Mouse (Mus musculus) frontal cortex, adult (tissue): ENCODE measurements around the gene Syngr1.

ENCODE experiments used
- ATAC-seq: cut with Nextera tagmentation; 2 replicates; pipeline ENCODE4 v1.9.2; 2017; ENCODE audit warnings: mild to moderate bottlenecking, moderate library complexity, mixed read lengths; ENCODE audit not compliant: low TSS enrichment

Gene Syngr1

DNA sequence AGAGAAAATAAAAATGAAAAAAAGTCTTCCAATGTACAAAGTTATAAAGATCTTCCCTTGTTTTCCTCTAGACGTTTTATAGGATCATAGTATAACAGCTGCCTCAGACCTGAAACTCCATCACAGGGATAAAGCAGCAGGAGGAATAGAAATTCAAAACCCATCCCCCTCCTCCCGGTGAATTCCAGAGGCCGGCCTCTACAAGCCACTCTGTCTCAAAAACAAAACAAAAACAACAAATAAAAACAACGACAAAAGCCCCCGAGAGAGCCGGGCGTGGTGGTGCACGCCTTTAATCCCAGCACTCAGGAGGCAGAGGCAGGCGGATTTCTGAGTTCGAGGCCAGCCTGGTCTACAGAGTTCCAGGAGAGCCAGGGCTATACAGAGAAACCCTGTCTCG is 979 bp upstream of the Syngr1 start:
- ATAC-seq: no peak

DNA sequence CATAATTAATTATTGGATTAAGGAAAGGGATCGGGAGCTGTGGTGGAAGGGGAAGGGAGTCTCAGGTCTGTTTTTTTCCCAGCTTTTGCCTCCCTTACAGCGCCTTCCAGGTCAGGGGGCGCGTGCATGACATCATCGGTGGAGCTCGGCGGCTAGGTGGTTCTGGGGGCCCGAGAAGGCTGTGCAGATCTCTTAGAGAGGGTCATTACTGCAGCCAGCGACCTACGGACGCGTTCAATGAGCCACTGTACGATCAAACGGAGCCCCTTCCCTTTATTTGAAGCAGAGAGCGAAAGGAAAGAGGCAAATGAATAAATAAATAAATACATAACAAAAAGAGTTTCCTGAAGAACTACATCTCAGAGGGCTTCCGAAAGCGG is 403 bp upstream of the Syngr1 start:
- no peak for ATAC-seq

DNA sequence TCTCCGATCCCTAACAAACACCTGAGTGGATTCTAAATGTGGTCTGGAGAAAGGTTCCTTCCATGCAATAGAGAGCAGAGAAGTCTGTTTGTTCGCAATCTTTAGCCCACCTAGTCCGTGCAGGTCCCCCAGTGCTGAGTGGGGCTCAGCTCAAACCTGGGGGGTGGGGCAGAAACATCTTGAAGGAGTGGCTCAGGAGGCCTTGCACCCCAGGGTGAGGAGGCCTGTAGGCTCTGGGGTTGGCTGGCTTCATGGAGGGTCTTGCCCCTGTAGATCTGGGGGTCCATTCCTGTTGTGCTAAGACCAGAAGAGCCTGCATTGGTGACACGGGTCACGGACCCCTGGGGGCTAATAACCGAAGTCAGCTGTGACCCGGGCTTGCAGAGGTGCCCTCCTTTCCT is 907 bp downstream of the Syngr1 start:
- 0 out of 2 replicates have a peak, but pooled peaks have one; percentile 8 for ATAC-seq

DNA sequence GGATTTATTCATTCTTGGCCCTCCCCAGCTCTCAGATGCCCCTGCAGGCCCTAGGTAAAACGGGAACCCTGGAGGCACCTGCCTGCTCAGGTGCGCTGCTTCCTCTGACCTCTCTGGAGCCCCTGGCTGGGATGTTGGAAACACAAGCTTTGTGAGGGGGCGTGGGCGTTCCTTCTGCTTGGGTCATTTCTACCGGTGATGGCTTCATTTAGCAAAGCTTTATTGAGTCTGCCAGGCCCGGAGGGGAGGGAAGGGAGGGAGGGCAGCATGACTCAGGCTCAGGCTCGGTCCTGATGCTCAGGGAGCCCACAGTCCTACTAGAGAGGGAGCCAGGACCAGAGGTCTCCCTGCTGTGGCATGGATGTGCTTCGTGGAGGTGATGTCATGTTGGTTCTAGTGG is 1.5 kb downstream of the Syngr1 start:
- ATAC-seq: peak; percentile 46

DNA sequence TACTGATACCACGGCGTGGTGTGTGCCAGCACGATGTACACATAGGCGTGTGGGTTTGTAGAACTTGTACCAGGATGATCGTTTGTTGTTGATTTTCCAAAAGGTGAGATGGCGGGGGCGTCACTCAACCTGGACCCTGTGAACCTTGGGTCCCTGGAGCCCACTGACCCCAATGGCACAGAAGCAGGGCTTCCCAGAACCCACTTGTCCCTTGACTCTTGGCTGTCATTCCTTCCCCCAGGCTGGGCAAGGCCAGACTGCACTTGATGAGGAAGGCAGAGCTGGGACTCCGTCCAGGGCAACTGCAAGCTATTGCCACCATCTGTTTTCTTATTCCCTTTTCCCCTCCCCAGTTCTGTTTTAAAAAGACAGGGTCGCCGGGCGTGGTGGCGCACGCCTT is 3.1 kb downstream of the Syngr1 start:
- ATAC-seq: no peak

DNA sequence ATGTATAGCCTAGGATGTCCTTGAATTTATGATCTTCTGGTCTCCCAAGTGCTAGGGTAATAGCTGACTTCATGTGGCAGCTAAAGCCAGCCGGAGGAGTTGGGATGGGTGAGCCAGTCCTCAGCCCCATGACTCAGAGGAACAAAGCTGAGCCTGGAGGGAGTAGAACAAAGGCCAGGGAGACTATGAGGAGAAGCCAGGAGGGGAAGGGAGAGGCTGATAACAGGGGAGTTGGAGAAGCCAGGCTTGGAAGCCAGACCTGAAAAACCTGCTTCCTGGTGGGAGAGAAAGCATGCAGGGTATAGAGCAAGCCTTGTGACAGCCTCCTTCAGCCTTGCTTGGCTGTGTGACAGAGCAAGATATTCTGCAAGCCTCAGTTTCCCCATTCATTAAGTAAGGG is 4.5 kb downstream of the Syngr1 start:
- no peak for ATAC-seq

DNA sequence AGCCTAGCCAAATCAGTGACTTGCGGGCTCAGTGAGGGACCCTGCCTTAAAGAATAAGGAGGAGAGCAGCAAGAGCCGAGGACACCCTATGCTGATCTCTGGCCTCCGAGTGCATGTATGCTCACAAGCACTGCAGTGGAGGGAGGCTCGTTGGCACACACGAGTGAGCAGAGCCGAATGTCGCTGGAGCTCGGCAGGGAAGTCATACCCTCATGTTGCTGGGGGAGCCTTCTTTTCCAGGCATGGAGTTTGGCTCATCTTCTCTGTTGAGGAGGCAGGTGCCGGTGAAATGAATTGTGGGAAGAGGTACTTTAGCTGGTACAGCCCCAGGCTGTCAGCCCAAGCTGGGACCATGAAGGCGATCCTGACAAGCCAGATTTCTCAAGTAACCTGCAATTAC is 5.3 kb downstream of the Syngr1 start:
- ATAC-seq: no peak

DNA sequence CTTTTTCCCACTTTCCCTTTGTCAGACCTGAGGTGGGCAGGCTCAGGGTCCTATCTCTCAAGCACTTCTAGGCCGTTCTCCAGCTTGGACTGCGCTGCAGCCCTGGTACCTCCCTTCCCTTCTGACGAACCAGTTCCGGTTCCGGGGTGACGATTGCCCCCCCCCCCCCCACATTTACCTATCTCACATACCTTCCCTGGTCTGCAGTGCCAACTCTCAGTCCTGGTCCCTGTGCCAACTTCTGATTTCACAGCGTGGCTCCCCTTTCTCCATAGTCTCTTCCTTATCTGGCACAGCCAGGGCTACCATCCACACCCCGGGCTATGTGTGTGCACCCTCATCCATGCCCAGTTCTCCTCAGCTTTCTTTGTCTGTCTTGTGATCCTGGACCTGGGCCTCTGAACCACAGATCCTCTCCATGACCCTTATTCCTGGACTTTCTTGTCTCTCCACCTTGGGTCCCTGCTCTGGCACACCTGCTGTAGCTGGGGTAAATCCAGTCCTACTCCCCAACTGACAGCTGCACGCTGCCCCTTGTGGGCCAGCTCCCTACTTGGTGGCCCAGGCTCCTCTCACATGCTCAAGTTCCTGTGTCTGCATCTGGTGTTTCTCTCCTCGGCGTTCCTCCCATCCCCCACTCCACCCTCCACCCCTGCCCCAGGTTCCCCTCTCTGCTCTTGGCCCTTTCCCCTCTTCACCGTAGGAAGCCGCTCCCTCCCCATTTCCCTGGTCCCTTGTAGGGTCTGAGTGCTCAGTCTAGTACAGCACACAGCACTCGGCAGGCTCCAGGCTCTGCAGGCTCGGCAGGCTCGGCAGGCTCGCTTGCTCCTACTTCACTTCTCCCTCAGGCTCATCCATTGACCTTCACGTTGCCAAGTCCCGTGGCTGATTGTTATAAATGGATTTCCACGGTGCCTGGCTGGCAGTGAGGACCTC is 6.1 kb downstream of the Syngr1 start:
- no peak for ATAC-seq

DNA sequence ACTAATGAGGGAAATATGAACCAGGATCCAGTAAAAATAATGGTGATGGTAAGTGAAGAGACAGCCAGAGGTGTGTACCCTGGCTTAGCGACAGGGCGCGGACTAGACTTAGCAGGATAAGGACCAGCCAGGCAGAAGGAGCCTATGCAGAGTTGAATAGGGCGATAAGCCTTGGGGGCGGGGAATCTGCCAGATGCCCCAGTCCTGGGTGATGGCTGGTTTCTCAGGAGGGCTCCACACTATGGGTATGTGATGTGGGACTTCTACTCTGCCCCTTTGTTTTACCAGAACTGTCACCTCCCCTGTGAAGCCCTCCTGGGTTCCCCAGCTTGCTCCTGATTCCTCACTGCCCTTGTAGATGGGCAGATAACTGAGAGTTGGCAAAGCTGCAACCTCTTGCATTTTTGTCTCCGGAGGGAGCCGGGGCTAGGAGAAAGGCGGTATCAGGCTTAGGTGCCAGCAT is 6.9 kb downstream of the Syngr1 start:
- no peak for ATAC-seq

DNA sequence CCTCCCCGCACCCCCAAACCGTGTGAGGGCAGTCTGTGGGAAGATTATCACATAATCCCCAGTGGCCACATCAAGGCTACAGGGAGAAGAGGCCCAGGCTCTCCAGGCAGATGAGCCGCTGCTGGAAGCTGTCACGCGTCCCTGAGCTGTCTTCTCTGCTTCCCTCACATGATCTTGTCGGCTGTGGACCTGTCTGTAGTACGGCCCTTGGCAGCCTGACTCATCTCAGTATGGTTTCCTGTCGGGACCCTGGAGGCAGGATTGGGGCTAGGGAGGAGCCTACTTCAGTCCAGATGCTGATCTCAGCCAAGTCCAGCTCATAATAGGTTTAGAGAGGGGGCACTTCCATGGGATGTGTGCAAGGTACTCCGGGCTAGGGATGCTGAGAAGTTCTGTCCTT is 7.7 kb downstream of the Syngr1 start:
- peak; percentile 29; the same call in 1 of the 2 replicates for ATAC-seq

DNA sequence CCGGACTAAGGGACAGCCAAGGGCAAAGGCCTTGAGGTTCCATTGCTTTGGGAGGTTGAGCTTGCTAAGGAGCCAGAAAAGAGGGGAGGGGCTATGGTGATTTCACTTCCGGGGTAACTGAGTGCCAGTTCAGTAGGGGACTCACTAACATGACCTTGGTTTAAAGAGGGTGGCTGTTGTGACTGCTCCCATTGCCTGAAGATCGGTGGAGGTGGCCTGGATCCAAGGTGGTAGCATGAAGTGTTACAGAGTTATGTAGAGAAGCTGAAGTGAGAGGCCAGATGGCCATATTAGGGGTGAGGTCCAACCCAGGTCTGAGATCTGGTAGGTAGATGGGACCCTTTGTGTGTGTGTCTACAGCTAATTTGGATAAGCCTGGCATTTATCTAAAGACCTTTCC is 8.3 kb downstream of the Syngr1 start:
- ATAC-seq: no peak

DNA sequence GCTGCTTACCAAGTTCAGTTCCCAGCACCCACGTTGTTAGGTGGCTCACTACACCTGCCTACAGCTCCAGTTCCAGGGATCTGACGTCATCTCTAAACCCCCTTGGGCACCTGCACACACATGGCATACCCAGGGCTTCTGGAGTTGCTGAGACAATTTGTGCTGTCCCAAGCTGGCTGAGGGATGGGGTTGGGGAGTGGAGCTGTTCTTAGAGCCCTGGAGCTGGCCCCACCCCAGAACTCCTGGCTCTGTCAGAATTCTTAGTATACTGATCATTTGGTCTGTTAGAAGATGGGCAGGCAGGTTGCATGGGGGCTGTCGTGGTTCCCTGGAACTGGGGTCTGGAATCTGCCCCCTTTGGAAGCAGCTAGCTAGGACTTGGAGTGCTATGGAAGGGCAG is 9.1 kb downstream of the Syngr1 start:
- no peak for ATAC-seq

DNA sequence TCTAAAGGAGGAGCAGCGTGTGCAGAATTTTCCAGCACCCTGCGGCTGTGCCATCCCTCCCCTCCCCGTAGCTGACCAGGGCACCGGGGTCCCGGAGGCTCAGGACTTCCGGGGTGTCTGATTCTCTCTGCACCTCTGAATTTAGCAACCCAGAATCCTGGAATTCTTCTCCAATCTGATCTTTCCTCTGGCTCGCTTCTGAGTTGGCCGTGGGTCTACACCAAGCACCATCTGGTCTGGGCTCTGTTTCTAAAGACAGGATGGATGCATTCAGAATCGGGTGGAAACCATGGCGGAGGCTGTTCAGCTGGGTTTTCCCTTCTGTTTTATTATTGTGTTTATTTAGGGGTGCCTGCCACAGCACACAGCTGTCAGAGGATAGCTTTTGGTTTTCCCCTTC is 9.7 kb downstream of the Syngr1 start:
- peak; percentile 38 for ATAC-seq

DNA sequence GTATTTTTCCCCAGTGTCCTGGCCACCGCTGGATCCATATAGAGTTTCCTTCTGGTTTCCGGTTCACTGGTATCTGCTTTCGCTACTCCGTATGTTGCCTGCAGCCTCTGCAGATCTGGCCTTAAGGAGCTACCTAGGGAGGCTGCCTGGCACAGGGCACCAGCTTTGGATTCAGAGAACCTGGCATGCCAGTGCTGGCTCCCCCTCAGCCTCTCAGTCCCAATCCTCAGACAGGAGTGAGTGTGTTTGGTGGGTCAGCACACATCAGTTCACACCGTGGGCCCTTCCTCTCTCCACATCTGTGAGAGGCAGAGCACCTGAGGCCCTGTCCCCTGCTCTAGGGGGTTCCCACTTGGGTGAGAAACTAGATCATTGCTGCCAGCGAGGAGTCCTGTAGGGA is 10.4 kb downstream of the Syngr1 start:
- ATAC-seq: no peak

DNA sequence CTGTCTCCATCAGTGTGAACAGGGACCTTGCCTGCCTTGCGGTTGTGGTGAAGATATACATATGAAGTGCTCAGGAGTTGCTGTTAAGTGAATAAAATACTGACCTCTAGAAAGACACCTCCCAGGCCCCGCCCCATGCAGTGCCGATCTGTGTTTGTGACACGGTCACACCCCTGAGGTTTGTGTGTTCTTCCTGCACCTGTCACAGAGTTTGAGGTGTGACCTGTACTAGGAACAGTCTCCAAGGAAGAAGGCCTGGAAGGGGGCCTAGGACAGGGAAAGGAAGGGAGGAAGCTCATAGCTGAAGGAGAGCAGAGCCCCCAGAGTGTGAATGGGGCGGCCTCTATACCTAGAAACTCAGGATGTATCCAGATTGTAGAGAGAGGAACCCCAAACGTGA is 11.4 kb downstream of the Syngr1 start:
- ATAC-seq: no peak

DNA sequence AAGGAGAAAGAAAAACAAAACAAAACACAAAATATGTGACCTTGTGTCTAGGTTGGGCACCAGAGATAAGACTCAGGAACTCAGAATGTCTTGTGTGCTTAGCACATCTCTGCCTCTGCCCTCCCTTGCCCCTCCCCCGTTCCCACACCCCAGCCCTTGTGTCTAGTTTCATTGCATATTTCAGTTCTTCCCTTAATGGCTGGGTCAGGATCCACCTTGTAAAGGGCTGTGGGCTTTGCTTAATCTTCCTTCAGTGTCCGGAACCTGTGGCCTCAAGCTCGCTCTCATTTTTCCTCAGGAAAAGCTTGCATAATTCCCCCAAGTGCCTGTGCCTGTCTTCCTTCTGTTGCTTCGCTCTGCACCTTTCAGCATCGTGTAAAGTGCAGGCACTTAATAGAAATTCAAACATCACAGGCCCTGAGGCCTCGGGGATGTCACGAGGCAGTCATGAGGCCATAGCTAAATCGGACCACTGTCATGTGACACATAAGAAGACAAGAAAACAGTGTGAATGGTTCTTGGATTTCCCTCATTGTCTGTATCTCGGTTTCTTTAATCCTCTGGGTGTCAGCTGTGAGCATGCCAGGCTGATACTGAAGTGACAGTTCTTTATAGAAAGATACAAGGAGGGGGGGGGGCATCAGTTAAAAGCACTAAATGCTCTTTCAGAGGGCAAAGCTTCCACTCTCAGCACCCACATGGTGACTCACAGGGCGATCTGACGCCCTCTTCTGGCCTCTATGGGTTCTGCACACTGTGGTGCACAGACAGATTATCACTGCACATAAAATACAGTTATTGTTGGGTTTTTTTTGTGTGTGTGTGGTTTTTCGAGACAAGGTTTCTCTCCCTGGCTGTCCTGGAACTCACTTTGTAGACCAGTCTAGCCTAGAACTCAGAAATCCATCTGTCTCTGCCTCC is 14.6 kb downstream of the Syngr1 start:
- ATAC-seq: no peak

DNA sequence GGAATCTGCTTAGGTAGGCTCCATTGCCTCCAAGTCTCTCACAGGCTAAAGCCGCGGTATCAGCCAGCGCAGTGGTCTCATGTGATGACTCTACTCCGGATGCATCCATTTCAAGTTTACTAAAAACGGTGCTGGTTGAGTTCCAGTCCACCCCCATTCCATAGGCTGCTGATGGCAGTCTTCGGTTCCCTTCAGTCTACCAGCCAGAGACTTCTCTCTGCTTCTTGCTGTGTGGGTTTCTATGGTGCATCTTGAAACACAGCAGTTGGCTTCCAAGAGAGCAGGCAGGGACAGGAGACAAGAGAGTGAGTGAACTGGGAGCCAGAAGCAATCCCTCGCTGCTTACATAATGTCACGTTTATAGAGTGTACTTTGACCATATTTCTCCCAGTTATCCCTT is 16.0 kb downstream of the Syngr1 start:
- peak; percentile 94 for ATAC-seq

DNA sequence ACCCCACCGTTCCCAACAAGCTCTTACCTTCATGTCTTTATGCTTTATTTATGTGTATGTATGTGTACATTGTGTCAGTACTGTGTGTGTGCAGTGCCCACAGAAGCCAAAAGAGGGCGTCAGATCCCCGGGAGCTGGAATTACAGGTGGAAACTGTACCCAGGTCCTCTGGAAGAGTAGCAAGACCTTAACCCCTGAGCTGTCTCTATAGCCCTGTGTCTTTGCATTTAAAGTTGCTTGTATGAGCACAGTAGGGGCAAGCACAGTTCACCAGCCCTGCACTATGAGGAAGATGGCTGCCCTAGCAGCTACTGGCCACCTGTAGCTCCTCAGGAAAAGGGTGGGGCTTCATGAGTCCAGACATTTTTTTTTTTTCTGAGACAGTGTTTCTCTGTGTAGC is 16.4 kb downstream of the Syngr1 start:
- ATAC-seq: no peak

DNA sequence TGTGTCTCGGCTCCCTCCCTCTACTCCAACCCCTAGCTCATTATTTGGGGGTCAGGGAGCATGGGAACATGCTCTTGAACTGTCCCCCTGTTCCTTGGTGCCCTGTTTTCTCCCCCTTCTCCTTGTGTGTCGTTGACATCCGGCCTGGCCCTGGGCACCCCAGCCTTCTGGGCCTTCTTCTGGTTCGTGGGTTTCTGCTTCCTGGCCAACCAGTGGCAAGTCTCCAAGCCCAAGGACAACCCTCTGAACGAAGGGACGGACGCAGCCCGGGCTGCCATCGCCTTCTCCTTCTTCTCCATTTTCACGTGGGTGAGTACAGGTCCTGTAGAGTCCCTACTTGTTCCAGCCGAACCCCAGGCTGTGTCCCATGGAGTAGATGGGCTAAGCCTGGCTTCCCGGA is 20.3 kb downstream of the Syngr1 start:
- no peak for ATAC-seq

DNA sequence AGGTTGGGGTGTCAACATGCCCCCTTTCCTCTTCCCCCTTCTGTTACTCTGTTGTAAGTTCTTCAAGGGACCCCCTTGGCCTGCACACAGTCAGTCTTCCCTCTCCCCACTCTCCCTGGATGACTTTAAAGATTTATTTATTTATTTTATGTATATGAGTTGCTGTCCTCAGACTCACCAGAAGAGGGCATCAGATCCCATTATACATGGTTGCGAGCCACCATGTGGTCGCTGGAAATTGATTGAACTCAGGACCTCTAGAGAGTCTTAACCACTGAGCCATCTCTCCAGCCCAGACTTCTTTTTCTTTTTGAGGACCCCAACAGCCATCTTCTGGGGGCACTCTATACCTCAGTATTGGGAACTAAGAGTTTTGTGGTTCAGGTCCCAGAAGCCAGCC is 21.4 kb downstream of the Syngr1 start:
- no peak for ATAC-seq

DNA sequence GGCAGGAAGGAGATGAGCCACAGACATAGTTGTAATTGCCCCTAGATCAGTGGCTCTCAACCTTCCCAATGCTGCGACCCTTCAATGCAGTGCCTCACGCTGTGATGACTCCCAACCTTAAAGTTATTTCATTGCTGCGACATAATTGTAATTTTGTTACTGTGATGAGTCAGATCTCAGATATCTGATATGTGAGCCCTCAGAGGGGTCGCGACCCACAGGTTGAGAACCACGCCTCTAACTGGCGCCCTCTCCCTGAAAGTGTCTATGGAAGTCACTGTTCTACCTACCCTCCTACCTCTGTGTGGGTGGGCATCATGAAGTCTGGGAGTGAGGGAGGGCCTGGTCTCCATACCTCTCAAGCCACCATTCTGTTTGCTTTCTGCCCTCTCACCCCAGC is 23.3 kb downstream of the Syngr1 start:
- no peak for ATAC-seq

DNA sequence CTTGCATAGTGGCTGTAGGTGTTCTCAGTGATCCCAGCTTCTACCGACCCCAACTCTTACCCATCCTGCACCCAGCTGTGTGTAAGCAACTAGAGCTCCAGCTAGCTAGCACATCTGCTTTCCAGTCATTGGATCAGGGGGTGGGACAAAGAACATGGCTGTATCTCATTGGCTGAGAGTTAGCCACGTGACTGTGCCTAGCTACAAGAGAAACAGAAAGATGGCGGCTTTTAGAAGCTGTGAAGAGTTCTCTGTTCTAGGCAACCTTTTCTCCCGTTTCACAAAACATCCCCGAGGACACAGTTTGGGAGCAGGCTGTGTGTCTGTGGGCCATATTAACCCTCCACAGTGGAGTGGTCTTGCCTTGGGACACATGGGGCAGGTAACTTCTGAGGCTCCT is 24.1 kb downstream of the Syngr1 start:
- ATAC-seq: no peak
